Mouse (Mus musculus): ENCODE results near the gene Gnai2. TPM values are rescaled to one million over a fixed set of nuclear protein-coding genes. Genes with fewer than 3 reads are reported as not detected.
A peak's percentile ranks its signal among the peaks of the same experiment; 100 is the strongest.

The Gnai2 gene
- polyA plus RNA-seq, 1 experiment: 388 TPM

GRCm38 (mm10) chr9:107607036-107607435, 28.1 kb downstream of the Gnai2 start:
- TF ChIP-seq CTCF (IDR thresholded peaks at IDR 0.05; ENCODE audit: borderline replicate concordance, insufficient read depth, low read length) (no peak), POLR2A (IDR thresholded peaks at IDR 0.05; ENCODE audit: low read depth, low read length) (no peak)
- Histone ChIP-seq H3K27ac (ENCODE audit: insufficient read depth, low read length) (no peak overlapping the region), H3K4me1 (ENCODE audit: control insufficient read depth, insufficient read depth, low read length) (peaks cover 2% of the 10 kb centered on the region; the same call in 1 of the 2 replicates), H3K4me3 (ENCODE audit: insufficient read depth, low read length) (peak overlapping the region; percentile 12)

GRCm38 (mm10) chr9:107606591-107606990, 28.6 kb downstream of the Gnai2 start:
- Histone ChIP-seq H3K27ac (ENCODE audit: insufficient read depth, low read length) (no peak overlapping the region), H3K4me1 (ENCODE audit: control insufficient read depth, insufficient read depth, low read length) (0 out of 2 replicates have a peak, but pooled peaks cover 2% of the 10 kb centered on the region), H3K4me3 (ENCODE audit: insufficient read depth, low read length) (peak overlapping the region; percentile 12)
- TF ChIP-seq CTCF (IDR thresholded peaks at IDR 0.05; ENCODE audit: borderline replicate concordance, insufficient read depth, low read length) (no peak), POLR2A (IDR thresholded peaks at IDR 0.05; ENCODE audit: low read depth, low read length) (peak; percentile 65)

DNA sequence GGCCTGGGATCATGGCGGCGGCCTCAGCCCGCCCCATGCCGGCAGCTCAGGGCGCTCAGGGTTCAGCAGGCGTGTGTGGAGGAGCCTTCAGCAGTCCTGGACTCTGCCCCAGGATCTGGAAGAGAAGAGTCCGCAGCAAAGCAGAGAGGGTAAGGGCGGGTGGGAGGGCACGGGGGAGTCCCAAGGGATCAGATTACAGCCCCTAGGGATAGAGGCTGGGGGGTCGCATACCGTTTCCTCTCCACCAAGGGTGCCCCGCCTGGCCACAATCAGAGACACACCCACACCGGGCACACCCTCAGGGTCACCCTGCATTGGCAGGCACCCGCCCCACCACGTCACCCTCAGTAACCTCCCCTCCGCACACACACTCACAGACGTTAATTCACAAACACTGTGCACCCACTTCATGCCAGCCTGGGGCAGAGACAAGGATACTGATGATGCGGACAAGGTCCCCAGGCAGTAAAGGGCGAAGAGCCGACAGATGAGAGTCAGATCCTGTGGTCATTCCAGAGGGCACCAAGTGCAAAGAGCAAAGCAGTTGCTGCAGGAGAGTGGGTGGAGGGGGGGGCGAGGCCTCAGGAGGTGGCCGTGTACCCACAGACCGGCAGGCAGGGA, 30.0 kb downstream of the Gnai2 start:
- Histone ChIP-seq H3K4me1 (ENCODE audit: control insufficient read depth, insufficient read depth, low read length) (0 out of 2 replicates have a peak, but pooled peaks cover 2% of the 10 kb centered on the region), H3K4me3 (ENCODE audit: insufficient read depth, low read length) (no peak overlapping the region), H3K27ac (ENCODE audit: insufficient read depth, low read length) (no peak overlapping the region)
- TF ChIP-seq CTCF (IDR thresholded peaks at IDR 0.05; ENCODE audit: borderline replicate concordance, insufficient read depth, low read length) (no peak), POLR2A (IDR thresholded peaks at IDR 0.05; ENCODE audit: low read depth, low read length) (no peak)

GRCm38 (mm10) chr9:107603251-107603650, 31.9 kb downstream of the Gnai2 start:
- no peaks in the 10 kb centered on the region for H3K4me1 ChIP-seq (ENCODE audit: control insufficient read depth, insufficient read depth, low read length)
- H3K4me3 ChIP-seq (ENCODE audit: insufficient read depth, low read length): no peak overlapping the region
- H3K27ac ChIP-seq (ENCODE audit: insufficient read depth, low read length): no peak overlapping the region
- TF ChIP-seq POLR2A (IDR thresholded peaks at IDR 0.05; ENCODE audit: low read depth, low read length): no peak
- no peak for TF ChIP-seq CTCF (IDR thresholded peaks at IDR 0.05; ENCODE audit: borderline replicate concordance, insufficient read depth, low read length)

DNA sequence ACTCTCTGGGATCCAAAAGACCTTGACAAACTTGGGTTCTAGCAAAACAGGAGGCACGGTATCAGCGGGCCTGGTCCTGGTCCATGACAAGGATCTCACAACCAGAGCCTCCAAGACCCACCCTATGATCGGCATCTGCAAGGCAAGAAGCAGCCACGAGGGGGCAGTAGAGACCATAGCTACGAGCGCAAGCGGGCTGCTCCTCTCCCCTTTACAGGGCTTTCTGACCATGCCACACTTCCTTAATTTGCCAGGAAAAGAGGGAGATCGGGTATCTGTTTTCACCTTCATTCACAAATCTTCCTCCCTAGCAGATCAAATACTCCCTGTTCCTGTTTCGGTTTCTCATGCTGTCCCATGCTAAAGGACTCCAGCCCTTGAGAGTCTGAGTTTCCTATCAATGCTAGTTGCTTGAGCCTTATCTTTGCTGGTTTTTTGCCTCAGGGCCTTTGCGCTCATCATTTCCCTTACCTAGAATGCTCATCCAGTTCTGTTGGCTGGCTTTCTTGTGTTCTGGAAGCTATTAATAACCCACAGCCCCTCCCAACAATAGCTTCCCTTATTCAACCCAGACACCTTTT, 33.0 kb downstream of the Gnai2 start:
- H3K4me3 ChIP-seq (ENCODE audit: insufficient read depth, low read length): no peak overlapping the region
- no peaks in the 10 kb centered on the region for H3K4me1 ChIP-seq (ENCODE audit: control insufficient read depth, insufficient read depth, low read length)
- no peak overlapping the region for H3K27ac ChIP-seq (ENCODE audit: insufficient read depth, low read length)
- TF ChIP-seq POLR2A (IDR thresholded peaks at IDR 0.05; ENCODE audit: low read depth, low read length) (no peak), CTCF (IDR thresholded peaks at IDR 0.05; ENCODE audit: borderline replicate concordance, insufficient read depth, low read length) (peak; percentile 94)

GRCm38 (mm10) chr9:107601275-107601674, 33.9 kb downstream of the Gnai2 start:
- no peaks in the 10 kb centered on the region for H3K4me1 ChIP-seq (ENCODE audit: control insufficient read depth, insufficient read depth, low read length)
- no peak overlapping the region for H3K27ac ChIP-seq (ENCODE audit: insufficient read depth, low read length)

DNA sequence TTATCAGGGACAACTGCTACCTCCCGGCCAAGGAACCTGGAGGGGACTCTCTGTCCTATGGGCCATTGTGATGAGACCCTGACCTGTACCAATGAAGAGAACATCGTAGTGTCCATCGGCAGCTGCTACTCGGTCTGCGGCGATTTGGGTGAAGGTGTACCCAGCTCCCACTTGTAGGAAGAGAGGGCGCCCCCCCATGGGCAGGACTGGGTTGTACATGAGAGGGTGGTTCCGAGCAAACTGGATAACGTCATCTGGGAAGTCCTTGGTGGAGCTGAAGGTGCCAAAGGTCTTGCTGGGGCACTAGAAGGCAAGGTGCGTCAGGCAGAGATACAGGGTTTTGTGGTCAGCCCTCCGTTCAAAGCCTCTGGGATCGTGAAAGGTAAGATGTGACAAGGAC, 34.4 kb downstream of the Gnai2 start:
- Histone ChIP-seq H3K4me3 (ENCODE audit: insufficient read depth, low read length) (no peak overlapping the region), H3K4me1 (ENCODE audit: control insufficient read depth, insufficient read depth, low read length) (no peaks in the 10 kb centered on the region), H3K27ac (ENCODE audit: insufficient read depth, low read length) (no peak overlapping the region)
- TF ChIP-seq POLR2A (IDR thresholded peaks at IDR 0.05; ENCODE audit: low read depth, low read length): no peak
- no peak for TF ChIP-seq CTCF (IDR thresholded peaks at IDR 0.05; ENCODE audit: borderline replicate concordance, insufficient read depth, low read length)

More at GRCm38 (mm10) chr9:107601275-107601674, 33.9 kb downstream of the Gnai2 start:
- TF ChIP-seq POLR2A (IDR thresholded peaks at IDR 0.05; ENCODE audit: low read depth, low read length): no peak
- TF ChIP-seq CTCF (IDR thresholded peaks at IDR 0.05; ENCODE audit: borderline replicate concordance, insufficient read depth, low read length): no peak
- no peak overlapping the region for H3K4me3 ChIP-seq (ENCODE audit: insufficient read depth, low read length)

GRCm38 (mm10) chr9:107599842-107600241, 35.3 kb downstream of the Gnai2 start:
- H3K27ac ChIP-seq (ENCODE audit: insufficient read depth, low read length): no peak overlapping the region
- no peaks in the 10 kb centered on the region for H3K4me1 ChIP-seq (ENCODE audit: control insufficient read depth, insufficient read depth, low read length)
- TF ChIP-seq POLR2A (IDR thresholded peaks at IDR 0.05; ENCODE audit: low read depth, low read length): no peak
- no peak for TF ChIP-seq CTCF (IDR thresholded peaks at IDR 0.05; ENCODE audit: borderline replicate concordance, insufficient read depth, low read length)
- no peak overlapping the region for H3K4me3 ChIP-seq (ENCODE audit: insufficient read depth, low read length)

DNA sequence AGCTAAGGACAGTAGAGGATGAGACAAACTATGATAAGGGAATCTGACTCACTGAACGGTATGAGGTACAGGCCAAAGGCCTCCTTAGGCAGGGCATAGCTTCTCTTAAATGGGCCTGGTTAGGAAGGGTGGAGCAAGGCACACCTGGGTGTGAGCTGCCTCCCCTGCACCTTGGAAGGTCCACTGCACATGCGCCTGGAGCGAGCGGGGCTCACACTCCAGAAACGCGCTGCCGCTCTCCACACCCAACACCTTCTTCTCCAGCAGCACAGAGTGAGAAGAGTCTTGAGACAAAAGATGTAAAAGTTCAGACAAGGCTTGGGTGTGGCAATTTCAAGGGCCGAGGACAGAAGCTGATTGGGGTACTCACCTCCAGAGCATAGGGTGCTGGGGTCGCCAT, 35.7 kb downstream of the Gnai2 start:
- H3K27ac ChIP-seq (ENCODE audit: insufficient read depth, low read length): no peak overlapping the region
- TF ChIP-seq POLR2A (IDR thresholded peaks at IDR 0.05; ENCODE audit: low read depth, low read length): no peak
- TF ChIP-seq CTCF (IDR thresholded peaks at IDR 0.05; ENCODE audit: borderline replicate concordance, insufficient read depth, low read length): no peak

GRCm38 (mm10) chr9:107598385-107598784, 36.8 kb downstream of the Gnai2 start:
- Histone ChIP-seq H3K4me3 (ENCODE audit: insufficient read depth, low read length) (no peak overlapping the region), H3K4me1 (ENCODE audit: control insufficient read depth, insufficient read depth, low read length) (no peaks in the 10 kb centered on the region), H3K27ac (ENCODE audit: insufficient read depth, low read length) (no peak overlapping the region)
- TF ChIP-seq POLR2A (IDR thresholded peaks at IDR 0.05; ENCODE audit: low read depth, low read length): no peak
- TF ChIP-seq CTCF (IDR thresholded peaks at IDR 0.05; ENCODE audit: borderline replicate concordance, insufficient read depth, low read length): no peak

More for the DNA sequence above, 35.7 kb downstream of the Gnai2 start:
- H3K4me3 ChIP-seq (ENCODE audit: insufficient read depth, low read length): no peak overlapping the region
- H3K4me1 ChIP-seq (ENCODE audit: control insufficient read depth, insufficient read depth, low read length): no peaks in the 10 kb centered on the region

All from embryonic fibroblast, embryonic 13.5 days (primary cell).